In the genomic region with DNA sequence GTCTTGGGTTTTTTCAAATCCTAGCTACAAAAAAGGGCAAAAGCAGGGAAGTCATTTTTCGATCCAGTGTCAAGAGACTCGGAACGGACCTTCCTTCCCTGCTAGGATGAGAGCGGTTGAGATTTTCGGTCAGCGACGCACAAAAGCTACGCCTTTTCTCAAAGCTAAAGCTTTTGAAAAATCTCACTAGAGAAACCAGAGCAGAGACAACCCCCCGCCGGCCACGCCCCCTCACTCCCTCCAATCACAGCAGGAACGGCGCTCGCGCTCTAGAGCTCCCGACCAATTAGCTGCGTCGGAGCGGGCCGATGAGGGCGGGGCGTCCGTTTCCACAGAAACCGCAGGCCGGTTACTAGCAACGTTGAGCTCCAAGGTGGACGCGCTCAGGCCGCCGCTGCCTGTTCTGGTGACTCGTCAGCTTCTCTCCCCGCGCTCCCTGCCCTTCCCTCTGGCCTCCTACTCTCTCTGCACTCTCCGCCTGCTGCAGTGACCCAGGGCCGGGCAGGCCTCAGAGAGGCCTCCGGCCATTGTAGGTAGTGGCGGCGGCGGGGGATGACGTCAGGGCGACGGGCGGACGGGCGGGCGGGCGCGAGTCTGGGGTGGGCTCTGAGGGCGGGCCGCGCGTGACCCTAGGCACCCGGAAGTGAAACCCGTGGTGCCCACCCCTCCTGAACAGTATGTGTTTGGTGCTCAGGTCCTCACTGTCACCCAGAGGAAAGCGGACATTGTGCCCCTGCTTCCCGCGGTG, we compare ENCODE assay signal across 8 mouse cellular contexts. TPM values are rescaled to one million over a fixed set of nuclear protein-coding genes. Genes with fewer than 3 reads are reported as not detected.
DNase-seq lines count a peak whose midpoint lies in the region; ATAC-seq lines count a peak whose summit lies in the region.

Gene Odf2l, plus strand, starts transcription at position 335 of the 748 bp plus-strand sequence.

- intact Hi-C loops in left cerebral cortex, postnatal 10 days (cut with DNase I), result no loop called here

- DNase-seq in adipocyte (ENCODE audit: low spot score), result peak; percentile 98
- peak; percentile 96 for DNase-seq in embryo, embryonic 10 days (ENCODE audit: low spot score)
- peak; percentile 98 for DNase-seq in gastrocnemius, postnatal 10 days
- peak; percentile 97 to 99 for DNase-seq in left cerebral cortex, postnatal 10 days (ENCODE audit: extremely low spot score in 1 of 2, low spot score in 2 of 2)
- DNase-seq in right cerebral cortex, postnatal 25 days, result peak; percentile 98
- DNase-seq in urinary bladder, postnatal 4 days (ENCODE audit: low spot score in 2 of 2), result peak; percentile 97 to 98

- ATAC-seq in inflammation-experienced regulatory T-cells, adult 6 months, result peak; percentile 99
- peak; percentile 96 for ATAC-seq in megakaryocyte-erythroid progenitor cell, adult 5-6 weeks (replicated peaks; ENCODE audit: low FRiP score, low TSS enrichment, poor library complexity, severe bottlenecking)

RNA-seq across cellular contexts. Expression of gene Odf2l, which starts in this region (rescaled TPM):
- total RNA-seq in gastrocnemius, postnatal 10 days (2021), result 10 to 100 TPM in 1 of 2 experiments, 1 to 10 TPM in 1; 5.9 to 15.5 TPM
- 1 to 10 TPM; 5.6 to 8.6 (median 7.9) TPM for polyA plus RNA-seq in inflammation-experienced regulatory T-cells, adult 6 months (2017; shearing (Covaris generic))
- total RNA-seq in left cerebral cortex, postnatal 10 days (2021), result 10 to 100 TPM; 16.6 to 19.0 TPM
- 26.5 and 44.8 TPM in 2 replicates for total RNA-seq in megakaryocyte-erythroid progenitor cell, adult 5-6 weeks (2014; fragmentation: Nextera tagmentation)
- 27.7 and 42.9 TPM in 2 replicates for total RNA-seq in megakaryocyte-erythroid progenitor cell, adult 5-6 weeks (2017)

Comparison
In these comparisons a context has a peak if more than half of its experiments do, and no peak if none do; other contexts are left out.
1. Peak in every context shown above with its lines: DNase-seq and ATAC-seq.